Mouse (Mus musculus) retina, adult 2 months (tissue): ENCODE measurements around the gene D230025D16Rik.
"Not testable (repeated sequence)": the region's sequence is repeated elsewhere in the genome, so short reads cannot be mapped to it uniquely, and the experiment has no call there.

ENCODE experiments used
- DNase-seq: peaks from one replicate; pipeline ENCODE4 v3.0.0-alpha.2; 2012; ENCODE audit warnings: low read depth, low spot score

Gene D230025D16Rik

GRCm38 (mm10) chr8:105291802-105292201 lies 66.9 kb downstream of the D230025D16Rik start:
- not testable (repeated sequence) for DNase-seq

DNA sequence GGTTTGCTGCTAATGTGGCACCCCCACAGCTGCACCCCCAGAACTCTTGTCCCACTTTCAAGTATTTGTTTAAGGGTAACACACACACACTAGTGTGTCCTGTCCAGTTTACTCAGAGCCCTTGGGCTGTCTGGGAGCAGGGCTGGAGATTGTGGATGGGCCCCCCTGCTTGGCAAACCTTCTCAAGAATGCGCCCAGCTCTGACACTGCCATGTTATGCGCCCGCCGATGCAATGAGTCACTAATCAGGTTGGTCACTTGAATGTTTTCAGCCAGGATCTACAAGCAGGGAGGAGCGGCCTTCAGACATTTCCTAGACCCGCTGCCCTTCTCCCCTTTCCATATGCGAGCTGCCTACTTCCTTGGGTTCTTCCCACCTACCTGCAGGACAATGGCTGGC lies 67.5 kb downstream of the D230025D16Rik start:
- DNase-seq, result no peak

- no peak for DNase-seq
Observed at GRCm38 (mm10) chr8:105293405-105293804, 68.5 kb downstream of the D230025D16Rik start.

GRCm38 (mm10) chr8:105294776-105295175 lies 69.8 kb downstream of the D230025D16Rik start:
- DNase-seq, result no peak

GRCm38 (mm10) chr8:105295256-105295655 lies 70.3 kb downstream of the D230025D16Rik start:
- DNase-seq, result no peak

- no peak for DNase-seq
Observed at GRCm38 (mm10) chr8:105295895-105296573, 71.1 kb downstream of the D230025D16Rik start, which contains the start of gene Exoc3l. TSS of gene Exoc3l (minus strand) at chr8:105296101.

DNA sequence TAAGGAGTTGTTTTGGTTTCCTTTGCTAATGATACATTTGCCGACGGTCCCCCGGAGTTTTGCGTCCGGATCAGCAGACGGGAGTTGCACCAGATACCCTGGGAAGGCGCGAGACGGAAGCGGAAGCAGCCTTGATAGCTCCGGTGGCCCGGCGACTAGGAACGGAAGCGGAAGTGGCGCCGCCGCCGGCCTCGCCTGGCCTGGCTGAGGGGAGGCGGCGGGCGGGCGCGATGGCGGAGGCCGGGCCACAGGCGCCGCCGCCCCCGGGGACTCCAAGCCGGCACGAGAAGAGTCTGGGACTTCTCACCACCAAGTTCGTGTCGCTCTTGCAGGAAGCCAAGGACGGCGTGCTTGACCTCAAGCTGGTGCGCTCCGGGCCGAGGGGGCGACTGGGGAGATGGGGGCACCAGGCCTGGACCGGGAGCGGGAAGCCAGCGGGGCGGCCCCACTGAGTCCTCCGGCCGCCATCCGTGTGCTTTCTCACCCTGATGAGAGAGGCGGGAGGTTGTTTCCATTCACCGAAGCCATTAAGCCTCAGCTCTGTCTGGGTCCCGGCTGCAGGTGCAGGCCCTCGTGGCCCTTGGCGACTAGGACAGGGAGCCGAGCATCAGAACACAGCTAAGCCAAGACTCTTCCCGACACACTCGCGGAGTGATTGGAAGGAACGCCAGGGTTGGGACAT lies 72.7 kb downstream of the D230025D16Rik start, which contains the start of gene E2f4:
TSS of gene E2f4 (plus strand) at position 153 of the 682 bp plus-strand sequence.
- peak; percentile 74 for DNase-seq

GRCm38 (mm10) chr8:105298351-105299252 lies 73.7 kb downstream of the D230025D16Rik start:
- DNase-seq, result no peak

DNA sequence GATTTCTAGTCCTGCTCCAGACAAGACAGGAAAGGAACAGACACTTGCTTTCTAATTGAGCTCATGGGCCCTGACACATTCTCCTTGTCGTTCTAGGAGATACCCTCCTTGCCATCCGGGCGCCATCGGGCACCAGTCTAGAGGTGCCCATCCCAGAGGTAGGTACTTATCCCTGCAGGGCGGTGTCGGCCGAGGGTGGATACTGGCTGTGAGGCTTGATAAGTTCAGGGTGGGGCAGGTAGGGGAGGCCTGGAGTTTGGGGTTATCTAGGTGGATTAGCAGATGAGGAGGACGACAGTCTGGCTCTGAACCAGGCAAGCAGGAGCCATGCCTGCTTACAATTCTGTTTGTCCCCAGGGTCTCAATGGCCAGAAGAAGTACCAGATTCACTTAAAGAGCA lies 75.0 kb downstream of the D230025D16Rik start:
- no peak for DNase-seq
